Mouse (Mus musculus) lung, postnatal 0 days (tissue): ENCODE data around the gene Ypel2. TPM values are rescaled to one million over a fixed set of nuclear protein-coding genes. Genes with fewer than 3 reads are reported as not detected.

Source experiments
- ATAC-seq: fragments of 200-750 bp; cut with Nextera tagmentation; 2 replicates; pipeline ENCODE4 v1.8.0; 2017; ENCODE audit warnings: moderate library complexity
- DNase-seq: peaks from one replicate; pipeline ENCODE4 v3.0.0-alpha.2; 2016; ENCODE audit warnings: low spot score
- H3K27ac ChIP-seq: fragments of 300-500 bp; sonication (generic); 2 replicates; pipeline ENCODE4 v1.5.1; 2014; ENCODE audit warnings: antibody characterized with exemption, mild to moderate bottlenecking, low read length, mixed read lengths
- H3K27me3 ChIP-seq: fragments of 300-500 bp; sonication (generic); replicated peaks from 2 replicates; pipeline ENCODE4 v1.6.1; 2014; ENCODE audit warnings: low read length, mixed read lengths; ENCODE audit not compliant: insufficient read depth
- H3K36me3 ChIP-seq: fragments of 300-500 bp; sonication (generic); 2 replicates; pipeline ENCODE4 v1.6.1; 2014; ENCODE audit warnings: low read length, mixed read lengths; ENCODE audit not compliant: insufficient read depth
- H3K4me1 ChIP-seq: fragments of 300-500 bp; sonication (generic); 2 replicates; pipeline ENCODE4 v1.6.1; 2014; ENCODE audit warnings: antibody characterized with exemption, low read depth, low read length, mixed read lengths; ENCODE audit not compliant: insufficient read depth
- H3K4me2 ChIP-seq: fragments of 300-500 bp; sonication (generic); replicated peaks from 2 replicates; pipeline ENCODE4 v1.6.1; 2014; ENCODE audit warnings: low read depth, mild to moderate bottlenecking, low read length, moderate library complexity, mixed read lengths
- H3K4me3 ChIP-seq: fragments of 300-500 bp; sonication (generic); 2 replicates; pipeline ENCODE4 v1.5.1; 2014; ENCODE audit warnings: low read depth, low read length
- H3K9ac ChIP-seq: fragments of 300-500 bp; sonication (generic); replicated peaks from 2 replicates; pipeline ENCODE4 v1.6.1; 2014; ENCODE audit warnings: low read depth, mild to moderate bottlenecking
- H3K9me3 ChIP-seq: fragments of 300-500 bp; sonication (generic); 2 replicates; pipeline ENCODE4 v1.6.1; 2016; ENCODE audit warnings: low read length, mixed read lengths
- CTCF ChIP-seq: IDR thresholded peaks from 2 replicates; pipeline ENCODE4 v1.5.1; 2016; ENCODE audit warnings: antibody characterized with exemption, mild to moderate bottlenecking
- EP300 ChIP-seq: IDR thresholded peaks from 2 replicates; pipeline ENCODE4 v1.6.1; 2016; ENCODE audit warnings: antibody characterized with exemption, mild to moderate bottlenecking, control low read depth
- WGBS: fragments of 180-500 bp; shearing (Covaris S2); extraction: QIAGEN DNeasy Blood & Tissue Kit; methylation state at CpG from one replicate; pipeline ENCODE4 v1.1.7; 2014; 5-methylcytosine and 5-hydroxymethylcytosine counted together
- polyA plus RNA-seq: library from polyadenylated mRNA; unstranded; fragments of >200 nt; fragmentation: Nextera tagmentation; extraction: Ambion mirVana; gene quantifications from 2 replicates; pipeline ENCODE4 v1.2.1, GENCODE M21; 2015

Ypel2 gene
- polyA plus RNA-seq, 1 experiment from 2014 or later, result 8.5 TPM

GRCm38 (mm10) chr11:86952659-86953058 lies 40.8 kb downstream of the Ypel2 start:
- no peak overlapping the region for H3K9ac ChIP-seq
- ATAC-seq (no peak), DNase-seq (no peak)
- H3K4me3 ChIP-seq, result no peak overlapping the region
- peaks cover 22% of the 10 kb centered on the region for H3K4me1 ChIP-seq
- no peak overlapping the region for H3K4me2 ChIP-seq
- no peaks in the 10 kb centered on the region for H3K36me3 ChIP-seq
- H3K9me3 ChIP-seq, result no peaks in the 10 kb centered on the region
- no peak overlapping the region for H3K27ac ChIP-seq
- no peaks in the 10 kb centered on the region for H3K27me3 ChIP-seq
- no peak for TF ChIP-seq CTCF
- TF ChIP-seq EP300, result no peak
- 98% methylated on average over 2 of the region's 2 CpGs for WGBS

GRCm38 (mm10) chr11:86951672-86952071 lies 41.8 kb downstream of the Ypel2 start:
- peaks cover 20% of the 10 kb centered on the region for H3K4me1 ChIP-seq
- H3K4me2 ChIP-seq, result no peak overlapping the region
- 66% methylated on average over 8 of the region's 8 CpGs for WGBS
- H3K27ac ChIP-seq, result no peak overlapping the region
- H3K9ac ChIP-seq, result no peak overlapping the region
- no peaks in the 10 kb centered on the region for H3K36me3 ChIP-seq
- H3K4me3 ChIP-seq, result no peak overlapping the region
- no peaks in the 10 kb centered on the region for H3K9me3 ChIP-seq
- no peaks in the 10 kb centered on the region for H3K27me3 ChIP-seq
- DNase-seq, result peak; percentile 22
- no peak for ATAC-seq
- TF ChIP-seq EP300, result no peak
- TF ChIP-seq CTCF, result no peak

GRCm38 (mm10) chr11:86950491-86950890 lies 43.0 kb downstream of the Ypel2 start:
- Histone ChIP-seq H3K4me2 (no peak overlapping the region), H3K9ac (no peak overlapping the region), H3K27me3 (no peaks in the 10 kb centered on the region), H3K4me1 (peaks cover 8% of the 10 kb centered on the region; the same call in 1 of the 2 replicates), H3K36me3 (no peaks in the 10 kb centered on the region), H3K27ac (peak overlapping the region; percentile 59), H3K9me3 (no peaks in the 10 kb centered on the region), H3K4me3 (no peak overlapping the region)
- no peak for ATAC-seq
- TF ChIP-seq CTCF (no peak), EP300 (no peak)
- no peak for DNase-seq
- 52% methylated on average over 3 of the region's 3 CpGs for WGBS

- ATAC-seq, result peak; percentile 51; the same call in 1 of the 2 replicates
- H3K4me3 ChIP-seq, result no peak overlapping the region
- H3K4me2 ChIP-seq, result no peak overlapping the region
- H3K27me3 ChIP-seq, result no peaks in the 10 kb centered on the region
- TF ChIP-seq EP300 (no peak), CTCF (no peak)
- H3K9me3 ChIP-seq, result no peaks in the 10 kb centered on the region
- 56% methylated on average over 9 of the region's 9 CpGs for WGBS
- no peaks in the 10 kb centered on the region for H3K36me3 ChIP-seq
- H3K4me1 ChIP-seq, result peaks cover 8% of the 10 kb centered on the region; the same call in 1 of the 2 replicates
- H3K27ac ChIP-seq, result no peak overlapping the region
- peak; percentile 31 for DNase-seq
- no peak overlapping the region for H3K9ac ChIP-seq
Measured at GRCm38 (mm10) chr11:86949951-86950441, 43.5 kb downstream of the Ypel2 start.

GRCm38 (mm10) chr11:86946644-86947195 lies 46.8 kb downstream of the Ypel2 start:
- no peak overlapping the region for H3K4me2 ChIP-seq
- H3K4me1 ChIP-seq, result no peaks in the 10 kb centered on the region
- no peaks in the 10 kb centered on the region; the same call in 1 of the 2 replicates for H3K36me3 ChIP-seq
- H3K27ac ChIP-seq, result no peak overlapping the region
- H3K9me3 ChIP-seq, result no peaks in the 10 kb centered on the region
- ATAC-seq (no peak), DNase-seq (no peak)
- whole genome bisulfite sequencing, result 63% methylated on average over 6 of the region's 6 CpGs
- no peak overlapping the region for H3K9ac ChIP-seq
- no peak overlapping the region for H3K4me3 ChIP-seq
- TF ChIP-seq CTCF (no peak), EP300 (no peak)
- no peaks in the 10 kb centered on the region for H3K27me3 ChIP-seq

DNA sequence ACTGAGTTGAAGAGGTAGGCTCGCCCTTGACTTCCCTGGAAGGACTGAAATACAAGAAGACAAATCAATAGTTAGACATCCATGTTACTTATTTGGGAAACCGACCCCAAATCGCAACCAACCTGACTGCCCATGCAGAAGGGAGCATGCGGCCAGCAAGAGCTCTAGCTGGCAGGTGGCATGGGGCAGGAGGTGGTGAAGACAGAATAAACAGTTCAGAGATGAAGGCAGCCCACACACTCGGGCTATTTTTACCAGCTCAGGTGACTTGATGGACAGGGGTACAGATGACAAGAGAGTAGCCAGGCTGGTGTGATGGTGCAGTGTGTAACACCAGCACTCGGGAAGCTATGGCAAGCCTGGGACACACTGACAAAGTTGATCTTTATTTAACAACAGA lies 47.6 kb downstream of the Ypel2 start:
- no peaks in the 10 kb centered on the region for H3K4me1 ChIP-seq
- no peak overlapping the region for H3K27ac ChIP-seq
- TF ChIP-seq EP300 (no peak), CTCF (no peak)
- no peak overlapping the region for H3K4me3 ChIP-seq
- H3K4me2 ChIP-seq, result no peak overlapping the region
- ATAC-seq, result no peak
- H3K36me3 ChIP-seq, result no peaks in the 10 kb centered on the region; the same call in 1 of the 2 replicates
- H3K9ac ChIP-seq, result no peak overlapping the region
- DNase-seq, result no peak
- no peaks in the 10 kb centered on the region for H3K9me3 ChIP-seq
- H3K27me3 ChIP-seq, result no peaks in the 10 kb centered on the region
- 80% methylated on average over 6 of the region's 6 CpGs for WGBS
